16 mouse cellular contexts compared by ENCODE assay signal in the genomic region with DNA sequence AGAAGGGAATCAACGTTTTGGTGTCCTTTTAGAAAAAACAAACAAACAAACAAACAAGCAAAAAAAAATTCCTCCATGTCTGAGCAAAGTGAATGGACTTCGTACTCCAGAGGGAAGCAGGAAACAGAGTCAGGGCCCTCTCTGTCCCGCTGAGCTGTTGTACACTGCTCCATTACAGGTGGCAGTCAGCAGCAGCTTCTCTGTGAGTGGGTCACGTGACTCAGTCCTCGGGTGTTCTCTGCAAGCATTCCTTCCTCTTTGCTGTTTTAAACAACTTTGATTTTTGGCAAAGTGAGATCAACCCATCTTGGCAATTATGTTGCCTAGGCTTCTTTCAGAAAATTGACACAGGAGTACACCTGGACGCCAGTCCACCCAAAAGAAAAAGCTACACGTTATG.
DNase-seq lines count a peak whose midpoint lies in the region; ATAC-seq and TF ChIP-seq lines count a peak whose summit lies in the region.
"Had no signal": no experiment of that assay in that cellular context is flagged by ENCODE, and none has a peak within 500 bp of the region (broad histone marks: within the 10 kb centered on the region; RNA-seq: fewer than 3 reads in every experiment).

No protein-coding gene starts in this region.

- TF ChIP-seq POLR2A in MEL (IDR thresholded peaks at IDR 0.05; ENCODE audit: control insufficient read depth in 1 of 2, insufficient read depth in 1 of 2, low read depth in 1 of 2, low read length in 2 of 2, poor library complexity in 1 of 2): no peak

- H3K4me2 ChIP-seq in midbrain, postnatal 0 days (ENCODE audit: low read depth, low read length, poor library complexity, severe bottlenecking): no peak overlapping the region
- H3K4me2 ChIP-seq: embryonic facial prominence, embryonic 12.5 days; hindbrain, embryonic 13.5 days; limb, embryonic 12.5 days had no signal

- H3K27ac ChIP-seq in MEL (ENCODE audit: control insufficient read depth, low read depth, low read length): no peak overlapping the region
- H3K27ac ChIP-seq in midbrain, postnatal 0 days (ENCODE audit: low read depth, low read length): no peak overlapping the region
- H3K27ac ChIP-seq: embryonic facial prominence, embryonic 12.5 days; heart, adult 2 months; hindbrain, embryonic 13.5 days; left cerebral cortex, adult 2 months; limb, embryonic 12.5 days had no signal

- no peaks in the 10 kb centered on the region for H3K9me3 ChIP-seq in MEL (replicated peaks; ENCODE audit: insufficient read depth, low read length)
- H3K9me3 ChIP-seq in midbrain, postnatal 0 days (ENCODE audit: low read length): no peaks in the 10 kb centered on the region
- H3K9me3 ChIP-seq: embryonic facial prominence, embryonic 12.5 days; hindbrain, embryonic 13.5 days; limb, embryonic 12.5 days had no signal

- ATAC-seq in midbrain, postnatal 0 days (ENCODE audit: low FRiP score): no peak

- H3K9ac ChIP-seq in MEL (ENCODE audit: control insufficient read depth, low read depth, low read length, poor library complexity, severe bottlenecking): no peak overlapping the region
- no peak overlapping the region for H3K9ac ChIP-seq in midbrain, postnatal 0 days (replicated peaks; ENCODE audit: low read length, poor library complexity, severe bottlenecking)
- H3K9ac ChIP-seq: embryonic facial prominence, embryonic 12.5 days; hindbrain, embryonic 13.5 days; limb, embryonic 12.5 days had no signal

- TF ChIP-seq EP300 in MEL (IDR thresholded peaks at IDR 0.05; ENCODE audit: low read depth in 1 of 2, low read length in 2 of 2): no peak

- H3K27me3 ChIP-seq in MEL (ENCODE audit: control insufficient read depth in 1 of 2, insufficient read depth in 2 of 2, low read length in 2 of 2): no peaks in the 10 kb centered on the region
- H3K27me3 ChIP-seq in midbrain, postnatal 0 days (ENCODE audit: insufficient read depth, low read length): no peaks in the 10 kb centered on the region
- H3K27me3 ChIP-seq: embryonic facial prominence, embryonic 12.5 days; hindbrain, embryonic 13.5 days; limb, embryonic 12.5 days had no signal

- no peaks in the 10 kb centered on the region for H3K4me1 ChIP-seq in MEL (ENCODE audit: control insufficient read depth in 1 of 2, insufficient read depth in 2 of 2, low read length in 2 of 2)
- H3K4me1 ChIP-seq in midbrain, postnatal 0 days (ENCODE audit: insufficient read depth, low read length): no peaks in the 10 kb centered on the region
- H3K4me1 ChIP-seq: hindbrain, embryonic 13.5 days had no signal

- H3K4me3 ChIP-seq in MEL (ENCODE audit: control insufficient read depth in 1 of 2, insufficient read depth in 1 of 2, low read depth in 2 of 2, low read length in 2 of 2): no peak overlapping the region
- H3K4me3 ChIP-seq in midbrain, postnatal 0 days (ENCODE audit: low read depth, low read length): no peak overlapping the region
- H3K4me3 ChIP-seq: embryonic facial prominence, embryonic 12.5 days; heart, adult 2 months; hindbrain, embryonic 13.5 days; left cerebral cortex, adult 2 months; limb, embryonic 12.5 days had no signal

- TF ChIP-seq RAD21 in MEL (IDR thresholded peaks at IDR 0.05; ENCODE audit: low read depth, low read length): no peak

- WGBS in midbrain, postnatal 0 days: 78% methylated on average over 7 of the region's 7 CpGs

- H3K79me2 ChIP-seq in MEL (ENCODE audit: control insufficient read depth, insufficient read depth, low read length, poor library complexity): no peaks in the 10 kb centered on the region

- peak; percentile 51 for DNase-seq in lung, postnatal 36 days
- DNase-seq in lung, adult 18-20 months: no peak
- no peak for DNase-seq in MEL (ENCODE audit: low read depth, low spot score)
- peak; percentile 69 for DNase-seq in naive thymus-derived CD4-positive, alpha-beta T cell, adult 2 months (ENCODE audit: low read depth)
- peak; percentile 27 to 50 for DNase-seq in thymus, postnatal 36 days
- DNase-seq in embryo, embryonic 11 days: no peak
- DNase-seq in midbrain, postnatal 0 days (ENCODE audit: low spot score): no peak
- no peak for DNase-seq in adipocyte (ENCODE audit: low spot score)
- DNase-seq: adrenal gland, adult 2 months; cerebellum, adult 11-12 months; heart, adult 2 months; kidney, adult 9 months had no signal

- H3K36me3 ChIP-seq in MEL (ENCODE audit: control insufficient read depth in 1 of 2, insufficient read depth in 2 of 2, low read length in 2 of 2): no peaks in the 10 kb centered on the region
- H3K36me3 ChIP-seq in midbrain, postnatal 0 days (ENCODE audit: insufficient read depth, low read length): no peaks in the 10 kb centered on the region
- H3K36me3 ChIP-seq: embryonic facial prominence, embryonic 12.5 days; hindbrain, embryonic 13.5 days; limb, embryonic 12.5 days had no signal

- no peak for TF ChIP-seq CTCF in MEL (IDR thresholded peaks at IDR 0.05 in 2 of 3, conservative IDR thresholded peaks at IDR 0.05 in 1 of 3; ENCODE audit: control insufficient read depth in 1 of 3, insufficient read depth in 1 of 3, low read depth in 2 of 3, low read length in 3 of 3, poor library complexity in 1 of 3, severe bottlenecking in 1 of 3)
- no peak for TF ChIP-seq CTCF in midbrain, postnatal 0 days (IDR thresholded peaks at IDR 0.05)

TF ChIP-seq in MEL, 35 proteins besides CTCF, POLR2A, EP300 and RAD21:
- TF ChIP-seq GATA1 (IDR thresholded peaks at IDR 0.05; ENCODE audit: low read depth, low read length): no peak
- TF ChIP-seq TAL1 (IDR thresholded peaks at IDR 0.05; ENCODE audit: low read length): no peak
- TF ChIP-seq POLR2AphosphoS2 (IDR thresholded peaks at IDR 0.05; ENCODE audit: low read length): no peak
- TF ChIP-seq CHD1 (IDR thresholded peaks at IDR 0.05; ENCODE audit: low read depth, low read length): no peak
- peak; percentile 30; the same call in 1 of the 2 replicates for TF ChIP-seq USF1 (IDR thresholded peaks at IDR 0.05; ENCODE audit: low read depth, low read length)
TF ChIP-seq in MEL: peak in this region for 1.

Comparison
In these comparisons a context has a peak if more than half of its experiments do, and no peak if none do; other contexts are left out.
1. DNase-seq: peak in lung, postnatal 36 days (single experiment), naive thymus-derived CD4-positive, alpha-beta T cell, adult 2 months (single experiment) and thymus, postnatal 36 days (2 of 2); none in lung, adult 18-20 months (0 of 2), MEL (single experiment), embryo, embryonic 11 days (single experiment), midbrain, postnatal 0 days (single experiment) and adipocyte (single experiment).